In the genomic region with DNA sequence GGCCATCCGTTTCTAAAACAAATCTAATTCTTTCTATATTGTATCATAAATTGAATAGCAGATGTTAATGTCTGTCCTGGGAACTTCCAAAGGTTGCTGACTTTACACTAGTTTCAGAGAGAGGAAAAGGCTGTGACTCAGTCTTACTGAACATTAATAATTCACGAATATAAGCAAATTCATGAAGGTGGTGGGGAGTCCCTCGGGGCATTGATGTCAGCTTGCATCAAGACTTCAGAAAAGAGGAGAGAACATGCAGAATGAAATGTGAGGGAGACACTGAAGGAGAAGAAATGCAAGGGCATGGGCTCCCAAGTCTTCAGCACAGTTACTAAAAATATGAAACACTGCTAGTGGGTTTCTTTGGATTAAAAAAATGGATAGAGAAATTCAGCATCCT, we compare ENCODE assay signal across 26 mouse cellular contexts.
DNase-seq lines count a peak whose midpoint lies in the region; ATAC-seq and TF ChIP-seq lines count a peak whose summit lies in the region.
"Had no signal": no experiment of that assay in that cellular context is flagged by ENCODE, and none has a peak within 500 bp of the region (broad histone marks: within the 10 kb centered on the region; RNA-seq: fewer than 3 reads in every experiment).

No protein-coding gene starts in this region.

- no peak for DNase-seq in layer of hippocampus, adult 2 months (ENCODE audit: low spot score in 2 of 2)
- DNase-seq in layer of hippocampus, postnatal 25 days (ENCODE audit: extremely low spot score in 1 of 2, low spot score in 1 of 2) = no peak
- DNase-seq in midbrain, embryonic 14.5 days = peak; percentile 62
- peak; percentile 51 for DNase-seq in retina, embryonic 14.5 days (ENCODE audit: low spot score)
- no peak for DNase-seq in gastrocnemius, postnatal 25 days
- no peak for DNase-seq in frontal cortex, postnatal 25 days (ENCODE audit: low spot score in 2 of 2)
- DNase-seq: adrenal gland, adult 8-10 months; adrenal gland, postnatal 14 days; adrenal gland, postnatal 36 days; cerebellum, adult 11 months; cerebellum, adult 18-20 months; cerebellum, adult 8-10 months; cerebellum, adult 9-11 months; cerebellum, postnatal 14 days; cerebellum, postnatal 36 days; embryo, embryonic 11 days had no signal

- WGBS in midbrain, embryonic 14.5 days = 59% methylated on average over 3 of the region's 3 CpGs
- 61% methylated on average over 3 of the region's 3 CpGs for WGBS in midbrain, embryonic 16.5 days

- no peak for ATAC-seq in midbrain, embryonic 14.5 days (ENCODE audit: low FRiP score, low TSS enrichment)
- ATAC-seq in midbrain, embryonic 16.5 days = no peak
- ATAC-seq: activated CD4-positive, CD25-positive, alpha-beta regulatory T cell, adult 4 months; forebrain, embryonic 14.5 days; forebrain, embryonic 16.5 days; Patski had no signal

- H3K4me2 ChIP-seq in midbrain, embryonic 14.5 days (ENCODE audit: low read length) = no peak overlapping the region
- H3K4me2 ChIP-seq in midbrain, embryonic 16.5 days (ENCODE audit: low read length) = no peak overlapping the region
- H3K4me2 ChIP-seq: embryonic facial prominence, embryonic 13.5 days; embryonic facial prominence, embryonic 15.5 days; forebrain, embryonic 12.5 days had no signal

- no peaks in the 10 kb centered on the region for H3K4me1 ChIP-seq in midbrain, embryonic 14.5 days (ENCODE audit: control insufficient read depth, insufficient read depth, low read length)
- 0 out of 2 replicates have a peak, but pooled peaks cover 1% of the 10 kb centered on the region for H3K4me1 ChIP-seq in midbrain, embryonic 16.5 days (ENCODE audit: control insufficient read depth, insufficient read depth, low read length)
- H3K4me1 ChIP-seq: embryonic facial prominence, embryonic 15.5 days; forebrain, embryonic 10.5 days had no signal

- no peaks in the 10 kb centered on the region for H3K9me3 ChIP-seq in midbrain, embryonic 14.5 days (ENCODE audit: control insufficient read depth, low read length)
- H3K9me3 ChIP-seq in midbrain, embryonic 16.5 days (replicated peaks; ENCODE audit: control insufficient read depth, low read length, poor library complexity, severe bottlenecking) = no peaks in the 10 kb centered on the region
- H3K9me3 ChIP-seq: embryonic facial prominence, embryonic 13.5 days; embryonic facial prominence, embryonic 15.5 days; forebrain, embryonic 10.5 days; forebrain, embryonic 12.5 days had no signal

- H3K27ac ChIP-seq in layer of hippocampus, adult 2 months = peak overlapping the region; percentile 69
- H3K27ac ChIP-seq in midbrain, embryonic 14.5 days (replicated peaks; ENCODE audit: low read depth, low read length) = no peak overlapping the region
- no peak overlapping the region for H3K27ac ChIP-seq in midbrain, embryonic 16.5 days (ENCODE audit: low read length)
- H3K27ac ChIP-seq: embryonic facial prominence, embryonic 13.5 days; embryonic facial prominence, embryonic 15.5 days; forebrain, embryonic 10.5 days; forebrain, embryonic 12.5 days had no signal

- H3K36me3 ChIP-seq in midbrain, embryonic 14.5 days (ENCODE audit: control insufficient read depth, insufficient read depth, low read length) = no peaks in the 10 kb centered on the region
- no peaks in the 10 kb centered on the region for H3K36me3 ChIP-seq in midbrain, embryonic 16.5 days (ENCODE audit: control insufficient read depth, insufficient read depth, low read length)
- H3K36me3 ChIP-seq: embryonic facial prominence, embryonic 13.5 days; embryonic facial prominence, embryonic 15.5 days; forebrain, embryonic 10.5 days; forebrain, embryonic 12.5 days had no signal

- H3K27me3 ChIP-seq in midbrain, embryonic 14.5 days (ENCODE audit: control insufficient read depth, insufficient read depth, low read length) = no peaks in the 10 kb centered on the region
- H3K27me3 ChIP-seq in midbrain, embryonic 16.5 days (ENCODE audit: control insufficient read depth, insufficient read depth, low read depth, low read length) = no peaks in the 10 kb centered on the region
- H3K27me3 ChIP-seq: embryonic facial prominence, embryonic 13.5 days; embryonic facial prominence, embryonic 15.5 days; forebrain, embryonic 12.5 days; Patski had no signal

- H3K4me3 ChIP-seq in layer of hippocampus, adult 2 months = no peak overlapping the region
- H3K4me3 ChIP-seq in midbrain, embryonic 14.5 days (replicated peaks; ENCODE audit: low read depth, low read length) = no peak overlapping the region
- H3K4me3 ChIP-seq in midbrain, embryonic 16.5 days (ENCODE audit: low read depth, low read length) = no peak overlapping the region
- H3K4me3 ChIP-seq: embryonic facial prominence, embryonic 13.5 days; embryonic facial prominence, embryonic 15.5 days; erythroblast, embryonic 14.5 days; forebrain, embryonic 10.5 days; forebrain, embryonic 12.5 days had no signal

- H3K9ac ChIP-seq in midbrain, embryonic 14.5 days (replicated peaks; ENCODE audit: low read length) = no peak overlapping the region
- no peak overlapping the region for H3K9ac ChIP-seq in midbrain, embryonic 16.5 days (ENCODE audit: low read depth, low read length)
- H3K9ac ChIP-seq: embryonic facial prominence, embryonic 13.5 days; embryonic facial prominence, embryonic 15.5 days; forebrain, embryonic 12.5 days had no signal

- no peak for TF ChIP-seq CTCF in layer of hippocampus, adult 2 months (conservative IDR thresholded peaks at IDR 0.05)

Comparison
In these comparisons a context has a peak if more than half of its experiments do, and no peak if none do; other contexts are left out.
1. DNase-seq: peak in midbrain, embryonic 14.5 days (single experiment) and retina, embryonic 14.5 days (single experiment); none in layer of hippocampus, adult 2 months (0 of 2), layer of hippocampus, postnatal 25 days (0 of 2), gastrocnemius, postnatal 25 days (single experiment) and frontal cortex, postnatal 25 days (0 of 2).